Mouse (Mus musculus) thymus, adult 2 months (tissue): Measurements from ENCODE around the gene Olfr332. TPM values are rescaled to one million over a fixed set of nuclear protein-coding genes. Genes with fewer than 3 reads are reported as not detected.
A peak's percentile ranks its signal among the peaks of the same experiment; 100 is the strongest.
"Not testable (repeated sequence)": the region's sequence is repeated elsewhere in the genome, so short reads cannot be mapped to it uniquely, and the experiment has no call there.

Experiments
- DNase-seq: peaks from one replicate; pipeline ENCODE4 v3.0.0; 2021
- H3K27ac ChIP-seq: fragments of 200-500 bp; 2 replicates; pipeline ENCODE4 v1.5.1; 2012; ENCODE audit warnings: low read length, control low read depth; ENCODE audit not compliant: control insufficient read depth, insufficient read depth
- H3K27me3 ChIP-seq: fragments of 200-500 bp; 2 replicates; pipeline ENCODE4 v1.6.1; 2012; ENCODE audit warnings: mild to moderate bottlenecking, low read length, moderate library complexity, mixed read lengths; ENCODE audit not compliant: control insufficient read depth, insufficient read depth
- H3K36me3 ChIP-seq: fragments of 200-500 bp; 2 replicates; pipeline ENCODE4 v1.6.1; 2012; ENCODE audit warnings: mild to moderate bottlenecking, low read length, moderate library complexity; ENCODE audit not compliant: control insufficient read depth, insufficient read depth
- H3K4me1 ChIP-seq: fragments of 200-500 bp; replicated peaks from 2 replicates; pipeline ENCODE4 v1.6.1; 2012; ENCODE audit warnings: low read length; ENCODE audit not compliant: control insufficient read depth, insufficient read depth
- H3K4me3 ChIP-seq: fragments of 200-500 bp; 2 replicates; pipeline ENCODE4 v1.5.1; 2012; ENCODE audit warnings: mild to moderate bottlenecking, low read length, control low read depth, moderate library complexity; ENCODE audit not compliant: control insufficient read depth, insufficient read depth
- CTCF ChIP-seq: fragments of 200-500 bp; IDR thresholded peaks from 2 replicates; pipeline ENCODE4 v1.5.1; 2012; ENCODE audit warnings: mild to moderate bottlenecking, control low read depth, low read length, moderate library complexity, borderline replicate concordance; ENCODE audit not compliant: control insufficient read depth, poor library complexity, insufficient read depth; ENCODE audit errors: extremely low read depth
- POLR2A ChIP-seq: fragments of 200-500 bp; IDR thresholded peaks from 2 replicates; pipeline ENCODE4 v1.6.1; 2012; ENCODE audit warnings: mild to moderate bottlenecking, low read length, control low read depth, moderate library complexity; ENCODE audit not compliant: control insufficient read depth, poor library complexity, insufficient read depth; ENCODE audit errors: extremely low read depth
- WGBS: fragments of 180-500 bp; shearing (Covaris S2); methylation state at CpG from one replicate; pipeline ENCODE4 v1.1.7; 2018; 5-methylcytosine and 5-hydroxymethylcytosine counted together
- polyA plus RNA-seq: library from polyadenylated mRNA; depleted of rRNA; stranded (reverse); fragments of >200 nt; gene quantifications from 2 replicates; pipeline ENCODE4 v1.2.3, GENCODE M21; 2012; rRNA removed

The Olfr332 gene
- 0.03 TPM in 1 of 2 replicates, not detected in the other for polyA plus RNA-seq

DNA sequence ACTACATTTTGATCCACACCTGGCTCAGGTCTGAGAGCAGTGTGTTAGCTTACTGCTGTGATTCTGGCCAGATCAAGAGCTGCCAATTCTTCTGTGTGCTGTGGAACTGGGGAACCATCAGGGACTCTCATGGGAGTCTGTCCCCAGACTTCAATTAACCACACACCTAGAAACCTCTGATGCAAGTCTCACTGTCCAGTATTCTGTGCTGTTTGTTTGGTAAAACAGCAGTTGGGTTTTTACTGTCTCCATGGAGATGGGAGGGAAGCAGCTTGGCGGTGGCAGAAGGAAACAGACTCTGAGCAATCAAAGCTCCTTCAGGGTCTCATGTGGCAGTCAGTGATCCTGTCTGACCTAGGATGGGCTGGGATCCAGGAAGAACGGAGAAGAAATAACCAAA lies at the start of gene Olfr332:
Gene Olfr332 (minus strand): TSS at position 101 of the 400 bp plus-strand sequence.
- WGBS: 85% methylated on average over 2 of the region's 2 CpGs
- no peaks in the 10 kb centered on the region for H3K27me3 ChIP-seq
- H3K4me1 ChIP-seq: no peaks in the 10 kb centered on the region
- H3K36me3 ChIP-seq: no peaks in the 10 kb centered on the region
- H3K4me3 ChIP-seq: no peak within 1 kb of the TSS
- TF ChIP-seq POLR2A (no peak), CTCF (no peak)
- H3K27ac ChIP-seq: no peak within 1 kb of the TSS
- no peak for DNase-seq

DNA sequence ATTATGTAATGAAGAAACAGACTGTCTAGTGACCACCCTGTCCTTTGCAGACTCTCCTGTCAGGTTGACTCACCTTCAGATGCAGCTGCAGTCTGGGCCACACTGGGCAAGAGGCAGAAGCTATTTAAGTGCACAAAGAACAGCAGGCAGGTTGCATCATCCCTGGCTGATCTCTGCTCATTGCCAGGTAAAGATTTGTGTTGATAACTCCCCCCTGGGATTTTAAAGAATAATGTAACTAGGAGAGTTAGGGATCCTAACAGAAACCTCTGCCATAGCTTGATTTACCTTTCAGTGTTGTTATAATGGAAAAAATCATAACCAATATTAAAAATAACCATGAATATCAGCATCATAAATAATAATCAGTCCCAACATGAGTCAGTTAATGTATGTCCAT lies 42.4 kb upstream of the Olfr332 start, which contains the start of gene Olfr330:
Gene Olfr330 (minus strand): TSS at position 101 of the 400 bp plus-strand sequence.
- not testable (repeated sequence) for H3K4me3 ChIP-seq, H3K27ac ChIP-seq, H3K4me1 ChIP-seq, DNase-seq, H3K36me3 ChIP-seq, H3K27me3 ChIP-seq

DNA sequence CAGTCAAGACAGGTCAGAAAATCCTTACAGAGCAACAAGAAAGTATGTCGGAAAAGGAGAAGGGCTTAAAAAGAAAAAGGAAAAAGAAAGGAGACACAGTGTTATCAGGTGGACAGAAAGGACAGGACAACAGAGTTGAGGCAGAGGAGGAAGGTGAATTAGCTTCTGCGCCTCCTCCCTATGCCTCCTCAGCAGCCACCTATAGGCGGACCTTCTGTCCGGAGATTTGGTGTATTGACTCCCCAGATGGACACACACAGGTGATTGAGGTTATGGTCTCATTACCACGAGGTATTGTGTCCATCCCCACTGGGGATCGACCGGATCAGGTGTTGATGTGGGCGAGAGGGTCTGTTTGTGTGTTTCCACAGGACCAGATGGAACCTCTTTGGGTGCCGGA lies 27.4 kb upstream of the Olfr332 start:
- H3K27ac ChIP-seq, H3K4me1 ChIP-seq, H3K27me3 ChIP-seq, H3K4me3 ChIP-seq, H3K36me3 ChIP-seq: not testable (repeated sequence)
- peak; percentile 20 for DNase-seq
- 96% methylated on average over 7 of the region's 9 CpGs for WGBS

DNA sequence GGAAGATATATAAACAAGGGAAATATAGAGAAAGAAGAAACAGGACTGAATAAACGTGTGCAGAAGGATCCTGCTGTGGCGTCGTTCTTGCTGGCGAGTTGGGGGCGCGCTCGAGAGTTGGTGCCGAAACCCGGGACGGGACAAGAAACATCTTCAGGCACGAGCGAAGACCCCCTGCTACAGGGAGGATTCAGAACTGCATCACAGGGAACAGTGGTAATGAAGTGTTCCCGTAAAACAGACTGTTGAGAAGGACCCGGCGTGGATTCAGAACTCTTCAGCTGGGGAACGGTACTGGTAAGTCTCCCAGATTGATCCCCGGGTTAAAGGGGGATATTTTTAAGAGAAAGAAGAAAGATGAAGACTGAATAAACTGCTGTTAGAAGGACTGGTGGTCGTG lies 26.6 kb upstream of the Olfr332 start:
- H3K4me1 ChIP-seq, H3K4me3 ChIP-seq, H3K27me3 ChIP-seq, H3K27ac ChIP-seq, H3K36me3 ChIP-seq: not testable (repeated sequence)
- 96% methylated on average over 18 of the region's 18 CpGs for WGBS
- peak; percentile 68 for DNase-seq

DNA sequence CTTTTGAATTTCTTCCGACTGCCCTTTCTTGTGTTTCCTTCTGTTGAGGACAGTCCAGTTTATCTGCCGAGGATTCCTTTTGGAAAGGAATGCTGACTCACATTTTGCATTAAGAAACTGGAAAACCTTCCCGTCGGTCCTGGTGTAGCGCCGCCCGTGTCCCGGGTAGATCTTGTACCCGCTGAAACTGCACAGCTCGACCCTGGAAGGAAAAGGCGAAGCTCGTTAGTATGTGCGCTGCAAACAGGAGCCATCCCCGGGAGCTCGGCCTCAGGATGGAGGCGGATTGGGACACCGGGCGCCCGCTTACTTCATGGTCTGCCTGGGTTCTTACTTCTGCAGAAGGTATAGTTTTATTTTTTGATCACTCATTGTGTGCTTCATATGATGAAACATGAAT lies 16.7 kb upstream of the Olfr332 start:
- 89% methylated on average over 19 of the region's 19 CpGs for WGBS
- H3K27ac ChIP-seq, H3K27me3 ChIP-seq, H3K36me3 ChIP-seq, H3K4me3 ChIP-seq, H3K4me1 ChIP-seq, DNase-seq: not testable (repeated sequence)

DNA sequence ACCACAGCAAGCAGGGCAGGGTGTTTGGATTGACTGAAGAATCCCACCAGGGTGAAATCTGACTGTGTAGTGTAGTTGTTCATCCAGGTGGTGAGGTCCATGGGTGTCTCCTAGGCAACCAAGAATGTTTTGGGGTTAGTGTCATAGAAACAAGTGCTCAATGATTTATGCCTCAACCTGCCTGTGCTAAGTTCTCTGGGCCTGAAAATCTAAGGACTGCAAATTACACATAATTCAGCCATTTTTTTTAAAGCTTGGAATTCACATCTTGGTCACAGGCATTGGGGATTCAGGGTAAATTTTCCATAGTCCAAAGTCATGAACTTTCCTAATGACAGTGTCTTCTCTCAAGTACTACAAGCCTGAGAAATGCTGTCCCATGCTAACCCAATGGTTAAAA lies 10.1 kb upstream of the Olfr332 start, which contains the start of gene Olfr331:
Gene Olfr331 (minus strand): TSS at position 101 of the 400 bp plus-strand sequence.
- H3K27me3 ChIP-seq, DNase-seq, H3K4me3 ChIP-seq: not testable (repeated sequence)

DNA sequence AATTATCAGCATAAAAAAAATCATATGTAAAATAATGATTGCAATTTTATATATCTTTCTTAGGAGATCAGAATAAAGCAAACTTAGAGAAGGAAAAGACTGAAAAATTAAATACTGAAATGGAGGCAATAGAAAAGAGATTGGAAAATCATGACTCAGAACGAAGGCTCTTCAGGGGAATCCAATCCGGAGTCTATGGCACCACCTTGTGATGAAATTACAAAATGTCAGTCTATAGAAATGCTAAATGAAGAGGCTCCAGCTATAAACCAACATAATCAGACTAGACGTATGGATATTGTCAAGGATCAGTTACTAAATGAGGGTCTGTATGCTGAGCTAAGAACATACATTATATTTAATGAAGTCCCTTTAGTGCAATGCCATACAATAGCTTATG lies 6.9 kb upstream of the Olfr332 start:
- H3K4me1 ChIP-seq: no peaks in the 10 kb centered on the region
- no peak for DNase-seq
- no peak overlapping the region for H3K4me3 ChIP-seq
- H3K36me3 ChIP-seq: no peaks in the 10 kb centered on the region
- no peaks in the 10 kb centered on the region for H3K27me3 ChIP-seq
- WGBS: 62% methylated on average over 3 of the region's 3 CpGs
- H3K27ac ChIP-seq: no peak overlapping the region
- TF ChIP-seq CTCF (no peak), POLR2A (no peak)

More for the DNA sequence above, 10.1 kb upstream of the Olfr332 start, which contains the start of gene Olfr331:
- H3K4me1 ChIP-seq, H3K27ac ChIP-seq, H3K36me3 ChIP-seq: not testable (repeated sequence)

DNA sequence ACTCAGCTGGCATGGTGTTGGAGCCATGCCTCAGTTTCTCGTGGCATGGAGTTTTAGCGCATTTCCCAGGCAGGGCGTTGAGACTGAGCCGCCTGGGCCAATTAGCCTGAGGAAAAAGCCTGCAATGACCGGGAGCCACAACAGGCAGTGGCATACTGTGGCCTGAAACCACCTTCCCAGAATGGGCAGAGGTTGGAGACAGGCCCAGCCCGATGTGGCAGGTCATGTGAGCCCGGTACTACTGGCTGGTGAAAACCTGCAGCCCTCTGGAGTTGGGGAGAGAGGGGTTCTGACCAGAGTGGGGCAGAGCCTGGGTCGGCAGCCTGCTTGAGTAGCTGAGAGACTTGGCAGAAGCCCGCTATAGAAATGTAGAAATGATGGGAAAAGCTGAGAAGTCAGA lies 6.4 kb upstream of the Olfr332 start:
- no peaks in the 10 kb centered on the region for H3K4me1 ChIP-seq
- WGBS: 87% methylated on average over 9 of the region's 9 CpGs
- no peaks in the 10 kb centered on the region for H3K27me3 ChIP-seq
- TF ChIP-seq CTCF (no peak), POLR2A (no peak)
- no peaks in the 10 kb centered on the region for H3K36me3 ChIP-seq
- no peak overlapping the region for H3K4me3 ChIP-seq
- no peak for DNase-seq
- no peak overlapping the region for H3K27ac ChIP-seq
